Mouse (Mus musculus) kidney, adult 2 months (tissue): ENCODE results near the gene Tmem151b.

Experiments used
- CTCF ChIP-seq: fragments of 200-500 bp; conservative IDR thresholded peaks from 2 replicates; pipeline ENCODE4 v1.5.1; 2011; ENCODE audit warnings: low read depth, mild to moderate bottlenecking, control low read depth, low read length, moderate library complexity, mixed read lengths; ENCODE audit not compliant: insufficient read depth, insufficient read length
- POLR2A ChIP-seq: fragments of 200-500 bp; IDR thresholded peaks from one replicate; pipeline ENCODE4 v1.6.1; 2011; ENCODE audit warnings: low read depth, low read length, control low read depth

DNA sequence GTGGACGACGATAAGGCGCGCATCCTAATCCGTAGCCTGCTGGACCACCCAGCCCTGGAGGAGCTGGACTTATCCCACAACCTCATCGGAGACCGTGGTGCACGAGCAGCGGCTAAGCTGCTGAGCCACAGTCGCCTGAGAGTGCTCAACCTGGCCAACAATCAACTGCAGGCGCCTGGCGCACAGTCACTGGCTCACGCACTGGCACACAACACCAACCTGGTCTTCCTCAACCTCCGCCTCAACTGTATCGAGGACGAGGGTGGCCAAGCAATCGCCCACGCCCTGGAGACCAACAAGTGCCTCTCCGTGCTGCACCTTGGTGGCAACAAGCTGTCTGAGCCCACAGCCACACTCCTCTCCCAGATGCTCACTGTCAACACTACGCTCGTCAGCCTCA, 9.8 kb downstream of the Tmem151b start:
- TF ChIP-seq CTCF = no peak
- TF ChIP-seq POLR2A = no peak
